Mouse (Mus musculus) fibroblast of lung, adult 2 months (primary cell): ENCODE measurements around the gene Nudt13.
"Not testable (repeated sequence)": the region's sequence is repeated elsewhere in the genome, so short reads cannot be mapped to it uniquely, and the experiment has no call there.

ENCODE experiments used
- DNase-seq: peaks from one replicate; pipeline ENCODE4 v3.0.0-alpha.2; 2011; ENCODE audit warnings: low read depth

Gene Nudt13

DNA sequence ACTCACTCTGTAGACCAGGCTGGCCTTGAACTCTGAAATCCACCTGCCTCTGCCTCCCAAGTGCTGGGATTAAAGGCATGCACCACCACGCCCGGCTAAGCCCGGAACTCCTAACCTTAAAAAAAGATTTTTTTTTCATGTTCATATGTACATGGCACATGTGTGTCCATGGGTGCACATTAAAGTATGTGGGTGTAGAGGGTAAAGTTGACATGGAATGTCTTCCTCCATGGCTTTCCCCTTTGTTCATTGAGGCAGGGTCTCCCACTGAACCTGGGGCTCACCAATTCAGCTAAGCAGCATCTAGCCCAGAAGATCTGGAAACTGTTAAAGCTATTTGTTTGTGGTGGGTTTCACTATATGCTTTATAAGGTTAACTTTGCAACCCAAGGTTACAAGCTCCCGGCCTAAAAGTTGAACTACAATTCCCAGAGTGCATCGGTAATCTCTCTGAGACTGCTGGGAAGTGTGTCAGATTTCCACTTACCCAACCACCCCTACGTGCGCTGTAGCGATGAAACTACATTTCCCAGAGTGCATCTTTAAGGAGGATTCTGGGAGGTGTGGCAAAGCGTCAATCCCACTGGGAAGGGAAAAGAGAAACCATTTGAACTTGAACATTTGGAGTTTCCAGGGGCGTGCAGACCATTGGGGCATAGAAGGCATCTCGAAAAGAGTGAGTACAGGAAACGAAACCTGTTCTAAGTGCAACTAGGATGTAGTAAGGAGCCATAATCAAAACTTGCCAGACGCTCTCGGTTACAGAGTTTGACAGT lies at the start of gene Nudt13:
TSS of gene Nudt13 (plus strand) at position 581 of the 776 bp plus-strand sequence.
- DNase-seq, result peak; percentile 89

DNA sequence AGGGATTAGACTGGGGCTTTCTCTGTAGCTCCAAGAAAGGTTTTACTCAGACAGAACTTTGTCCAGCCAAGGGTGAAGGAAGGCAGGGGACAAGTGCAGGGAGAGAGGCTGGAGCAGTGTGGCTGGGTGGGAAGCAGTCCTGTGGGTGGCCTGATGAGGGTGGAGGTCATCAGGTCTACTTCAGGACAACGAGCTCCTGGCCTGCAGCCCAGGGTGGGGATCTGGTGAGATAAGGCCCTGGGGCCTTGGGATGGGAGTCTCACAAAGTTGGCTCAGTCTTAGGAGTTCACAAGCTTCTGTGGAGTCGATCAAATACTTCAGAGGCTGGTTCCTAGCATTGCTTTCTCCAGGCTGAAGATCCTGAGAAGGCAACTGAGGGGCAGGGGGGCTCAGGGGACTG lies 49.2 kb upstream of the Nudt13 start:
- DNase-seq, result no peak

DNA sequence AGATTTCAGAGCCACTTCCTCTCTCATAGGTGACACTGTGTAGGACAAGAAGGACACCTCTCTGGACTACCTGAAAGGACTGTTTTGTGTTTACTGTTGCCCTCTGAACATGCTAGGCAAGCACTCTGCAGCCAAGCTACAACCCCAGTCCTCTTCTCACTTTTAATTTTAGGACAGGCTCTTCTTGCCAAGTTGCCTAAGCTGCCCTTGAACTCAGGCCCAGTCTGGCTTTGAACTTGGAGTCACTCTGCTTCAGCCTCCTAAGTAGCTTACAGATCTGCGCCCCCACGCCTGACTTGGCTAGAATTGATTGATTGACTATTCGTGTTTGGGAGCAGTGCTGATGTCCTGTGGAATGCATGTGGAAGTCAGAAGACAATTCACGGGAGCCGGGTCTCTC lies 48.6 kb upstream of the Nudt13 start:
- DNase-seq, result no peak

DNA sequence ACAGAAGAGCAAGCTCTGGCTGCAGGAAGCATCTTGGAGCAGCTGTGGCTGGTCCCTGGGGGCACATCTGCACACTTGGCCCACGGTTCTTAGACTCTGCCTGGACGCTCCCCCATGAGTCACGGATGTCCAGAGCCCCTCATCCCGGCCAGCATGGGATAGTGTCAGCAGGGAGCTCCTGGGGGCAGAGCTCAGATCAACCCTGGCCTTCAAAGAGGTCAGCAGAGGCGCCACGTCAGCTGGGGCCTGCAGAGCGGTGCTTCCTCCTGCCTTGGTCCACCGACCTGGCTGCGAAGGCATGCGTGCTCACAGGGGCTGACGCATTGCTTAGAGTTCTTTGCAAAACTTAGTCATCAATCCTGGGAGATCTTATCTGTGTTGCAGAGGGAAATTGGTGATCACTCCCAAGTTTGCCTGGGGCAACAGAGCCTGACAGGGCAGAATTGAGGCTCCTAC lies 47.7 kb upstream of the Nudt13 start:
- DNase-seq, result peak; percentile 11

DNA sequence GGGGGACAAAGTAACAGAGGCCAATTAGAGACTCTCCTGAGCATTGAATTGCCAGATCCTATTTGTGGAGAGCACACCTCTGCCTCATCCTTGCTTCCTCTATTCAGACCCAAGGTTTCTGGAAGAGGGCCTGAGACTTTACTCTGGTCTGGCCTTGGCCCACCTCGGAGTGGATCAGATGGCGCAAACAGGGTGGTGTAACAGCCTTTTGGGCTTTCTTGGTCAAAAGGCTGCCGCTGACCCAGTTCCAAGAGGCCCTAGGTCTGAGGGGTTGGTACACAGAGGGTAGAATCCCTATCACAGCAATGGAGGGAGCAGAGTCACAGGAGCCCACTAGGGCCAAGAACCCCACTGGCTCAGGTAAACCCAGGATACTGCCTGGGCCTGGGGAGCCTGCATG lies 46.5 kb upstream of the Nudt13 start:
- DNase-seq, result no peak

DNA sequence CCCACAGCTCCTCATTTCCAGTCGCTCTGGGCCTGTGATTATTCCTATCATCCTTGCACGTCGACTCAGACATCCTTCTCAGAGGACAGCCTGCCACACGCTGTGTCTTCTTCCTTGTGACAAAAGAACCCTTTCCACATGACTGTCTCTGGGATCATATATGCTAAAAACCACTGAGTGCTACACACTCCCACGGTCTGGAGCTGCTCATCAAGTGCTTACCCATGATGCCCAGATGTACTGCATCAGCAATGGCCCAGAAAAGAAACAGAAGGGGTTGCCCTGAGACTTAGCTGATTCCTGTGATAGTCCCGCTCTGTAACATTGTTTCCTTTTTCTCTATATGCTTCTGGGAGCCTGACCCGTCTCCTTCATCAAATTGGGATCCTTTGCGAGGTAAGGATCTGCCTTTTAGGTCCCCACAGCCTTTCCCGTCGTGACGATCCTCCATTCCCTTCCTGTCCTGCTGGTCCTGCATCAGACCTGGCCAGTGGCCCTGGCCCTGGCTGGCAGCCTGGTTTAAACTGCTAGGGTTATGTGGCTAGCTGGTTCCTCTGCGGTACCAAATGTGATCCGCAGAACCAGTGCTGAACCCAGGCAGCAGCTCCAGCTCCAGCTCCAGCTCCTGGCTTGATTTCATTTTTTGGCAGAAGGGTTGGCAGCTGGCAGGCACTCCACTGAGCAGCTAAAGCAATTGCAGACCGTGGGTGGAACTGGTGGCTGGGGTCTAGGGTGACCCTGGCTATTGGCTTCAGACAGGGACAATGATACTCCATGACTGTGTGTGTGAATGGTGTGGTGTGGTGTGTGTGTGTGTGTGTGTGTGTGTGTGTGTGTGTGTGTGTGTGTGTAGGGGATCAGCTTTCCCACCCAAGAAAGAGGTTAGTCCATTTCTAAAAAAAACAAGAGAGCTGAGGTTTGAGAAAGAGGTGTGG lies 44.0 kb upstream of the Nudt13 start:
- DNase-seq, result peak; percentile 58

DNA sequence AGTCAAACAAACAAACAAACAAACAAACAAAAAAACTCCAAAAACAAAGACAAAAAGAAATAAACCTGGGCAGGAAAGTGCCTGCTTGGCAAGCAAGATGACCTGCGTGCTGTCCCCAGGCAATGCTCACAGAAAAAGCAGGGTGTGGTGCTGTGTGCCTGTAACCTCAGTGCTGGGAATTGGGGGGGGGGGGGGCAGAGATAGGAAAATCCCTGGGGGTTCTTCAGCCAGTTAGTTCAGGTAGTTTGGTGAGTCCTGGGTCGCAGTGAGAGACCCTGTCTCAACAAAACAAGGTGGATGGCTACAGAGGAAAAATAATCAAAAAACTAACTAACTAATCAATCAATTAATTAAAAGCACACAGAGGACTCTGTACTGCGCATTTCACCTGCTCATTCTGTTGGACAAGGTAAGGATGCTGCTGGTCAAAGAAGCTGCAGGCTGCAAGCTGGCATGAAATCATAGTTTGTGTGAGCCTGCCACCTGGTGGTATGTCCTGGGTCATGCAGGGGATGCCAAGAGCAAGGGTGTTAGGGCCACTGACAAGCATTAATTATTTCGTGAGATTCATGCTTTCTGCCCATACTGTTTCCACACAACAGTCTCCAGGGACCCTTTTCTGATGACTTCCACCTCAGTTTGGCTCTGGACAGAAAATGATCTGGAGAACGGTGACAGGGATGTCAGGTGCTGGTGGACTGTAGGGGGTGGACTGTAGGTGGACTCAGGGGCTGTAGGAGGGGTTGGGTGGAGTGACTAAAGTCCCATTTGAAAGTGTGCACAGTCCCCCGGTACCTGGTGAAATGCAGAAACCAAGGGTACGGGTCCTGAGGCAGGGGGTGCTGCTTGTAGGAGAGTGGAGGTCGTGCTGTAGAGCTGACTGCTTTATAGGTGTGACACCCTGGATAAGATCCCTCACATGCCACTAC lies 36.0 kb upstream of the Nudt13 start:
- peak; percentile 30 for DNase-seq

DNA sequence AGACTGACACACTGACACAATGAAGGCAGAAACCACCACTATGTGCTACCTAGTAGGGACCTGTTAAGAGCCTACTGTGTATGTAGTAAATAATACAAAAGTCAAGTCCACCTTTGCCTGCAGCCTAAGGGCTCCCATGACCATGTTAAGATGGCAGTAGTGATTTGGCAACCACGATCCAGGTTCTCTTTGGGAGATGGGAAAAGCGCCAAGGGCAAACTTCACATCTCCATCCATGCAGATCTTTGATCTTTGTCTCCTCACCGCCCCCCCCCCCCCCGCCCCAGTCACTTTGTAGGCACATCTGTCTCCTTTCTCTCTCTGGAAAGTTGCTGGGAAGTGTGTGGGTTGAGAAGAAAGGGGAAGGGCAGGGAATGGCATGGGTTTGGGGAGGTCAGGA lies 32.2 kb upstream of the Nudt13 start:
- DNase-seq, result no peak

DNA sequence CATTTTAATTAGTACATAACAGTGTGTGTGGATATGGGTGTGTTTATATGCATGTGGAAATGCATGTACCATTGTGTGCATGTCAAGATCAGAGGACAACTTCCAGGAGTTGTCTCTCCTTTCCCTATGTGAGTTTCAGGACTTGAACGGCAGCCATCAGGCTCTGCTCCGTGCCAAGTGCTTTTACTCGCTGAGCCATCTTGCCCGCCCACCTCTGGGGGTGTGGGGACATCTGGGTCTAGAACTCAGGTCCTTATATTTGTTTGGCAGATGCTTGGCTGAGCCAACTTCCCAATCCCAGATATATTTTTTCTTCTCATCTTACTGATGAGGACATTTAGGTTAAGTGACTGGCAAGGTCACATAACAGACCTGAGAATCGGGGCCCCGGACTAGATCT lies 26.1 kb upstream of the Nudt13 start:
- no peak for DNase-seq

DNA sequence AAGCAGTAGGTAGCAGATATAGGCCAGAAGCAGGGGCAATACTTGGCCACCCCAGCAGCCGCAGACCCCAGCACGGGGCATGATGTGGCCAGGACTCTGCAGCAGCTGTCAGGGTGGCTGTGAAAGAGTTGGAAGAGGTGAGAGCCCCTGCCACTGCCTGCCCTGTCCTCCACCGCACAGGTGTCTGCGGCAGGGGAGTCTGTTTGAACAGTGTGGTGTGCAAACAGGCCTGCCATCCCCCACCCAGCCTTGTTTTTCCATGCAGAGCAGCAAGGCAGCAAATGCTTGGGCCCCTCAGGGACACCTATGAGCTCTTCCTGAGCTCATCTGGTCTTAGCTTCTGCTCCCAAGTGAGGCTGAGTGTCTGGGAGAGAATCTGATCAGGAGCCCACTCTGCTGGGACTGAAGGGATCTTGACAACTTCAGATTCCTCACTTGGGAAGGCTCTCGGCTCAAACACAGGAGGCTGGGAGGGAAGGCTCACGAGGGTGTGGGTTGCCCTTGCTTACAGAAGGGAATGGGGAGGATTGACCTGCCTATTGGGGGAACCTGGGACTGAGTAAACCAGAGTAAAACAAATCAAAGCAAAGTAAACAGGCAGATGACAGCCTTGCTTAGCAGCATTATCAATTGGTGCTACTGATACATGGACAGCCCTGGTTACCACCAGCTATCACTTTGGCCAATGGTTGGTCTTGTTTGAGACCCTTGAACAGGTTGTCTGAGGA lies 25.3 kb upstream of the Nudt13 start, which contains the start of gene Kcnk16:
TSS of gene Kcnk16 (minus strand) at position 118 of the 728 bp plus-strand sequence.
- no peak for DNase-seq

DNA sequence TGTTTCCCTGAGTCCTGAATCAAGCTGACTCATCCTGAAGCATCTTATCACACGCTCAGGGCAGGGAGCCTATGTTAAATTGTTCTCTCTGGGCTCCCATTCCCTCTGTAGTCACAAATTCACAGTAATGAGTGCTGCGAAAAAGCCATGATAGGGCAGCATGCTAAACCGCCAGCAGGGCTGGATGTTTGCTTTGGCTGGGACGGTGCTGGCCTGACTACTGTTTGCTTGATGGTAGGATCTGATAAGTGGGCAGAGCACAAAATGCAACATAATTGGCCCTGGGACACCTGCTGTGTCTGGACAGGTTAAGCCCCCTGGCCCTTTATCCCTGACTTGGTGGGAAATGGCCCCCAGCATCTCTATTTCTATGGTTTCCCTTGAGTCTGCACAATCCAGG lies 3.1 kb upstream of the Nudt13 start:
- DNase-seq, result no peak

DNA sequence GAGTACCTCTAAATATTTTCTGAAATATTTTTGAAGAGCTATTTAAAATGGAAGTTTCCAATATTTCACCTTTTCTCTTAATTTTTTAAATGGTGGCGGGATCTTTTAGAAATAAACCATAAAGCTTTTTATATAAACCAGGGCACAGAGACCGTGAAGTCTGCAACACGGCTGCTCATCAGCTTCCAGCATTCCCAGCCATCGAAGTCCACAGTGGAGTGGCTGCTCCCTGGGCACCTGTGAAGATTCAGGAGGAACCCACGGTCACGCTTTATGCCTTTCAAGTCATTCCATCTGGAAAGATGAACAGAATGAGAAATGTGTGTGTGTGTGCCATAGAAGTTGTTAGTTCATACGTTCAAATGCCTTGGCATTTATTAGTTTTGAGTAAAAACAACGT lies 450 bp downstream of the Nudt13 start:
- DNase-seq, result no peak

DNA sequence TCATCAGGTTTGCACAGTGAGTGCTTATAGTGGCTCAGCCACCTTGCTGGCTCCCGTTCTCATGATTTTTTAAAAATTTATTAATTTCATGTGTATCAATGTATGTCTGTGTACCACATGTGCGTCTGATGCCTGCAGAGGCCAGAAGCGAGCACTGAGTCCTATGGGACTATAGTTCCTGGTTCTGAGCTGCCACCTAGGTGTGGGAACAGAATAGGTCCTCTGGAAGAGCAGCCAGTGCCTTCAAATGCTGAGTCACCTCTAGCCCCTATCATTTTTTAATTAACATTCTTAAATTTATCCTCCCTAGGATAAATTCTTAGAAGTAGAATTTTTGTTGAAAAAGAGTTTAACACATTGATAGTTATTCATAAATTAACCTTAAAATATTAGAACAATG lies 3.1 kb downstream of the Nudt13 start:
- no peak for DNase-seq

DNA sequence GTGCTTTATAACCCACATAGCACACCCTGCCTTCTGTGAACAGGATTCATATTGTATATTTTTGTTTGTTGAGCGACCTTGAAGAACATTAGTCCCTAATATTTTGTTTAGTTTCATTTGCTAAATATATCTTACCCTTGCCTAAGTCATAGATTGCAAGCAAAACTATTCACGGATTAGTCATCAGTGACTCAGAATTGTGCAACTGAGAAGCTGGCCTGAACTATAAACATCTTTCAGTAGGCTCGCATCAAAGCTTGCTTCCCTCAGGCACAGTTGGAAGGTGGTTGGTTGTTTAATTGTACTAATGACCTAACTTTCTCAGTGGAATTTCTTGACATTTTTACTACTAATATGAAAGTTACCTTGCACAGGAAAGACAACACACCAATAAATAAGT lies 3.6 kb downstream of the Nudt13 start:
- peak; percentile 88 for DNase-seq

DNA sequence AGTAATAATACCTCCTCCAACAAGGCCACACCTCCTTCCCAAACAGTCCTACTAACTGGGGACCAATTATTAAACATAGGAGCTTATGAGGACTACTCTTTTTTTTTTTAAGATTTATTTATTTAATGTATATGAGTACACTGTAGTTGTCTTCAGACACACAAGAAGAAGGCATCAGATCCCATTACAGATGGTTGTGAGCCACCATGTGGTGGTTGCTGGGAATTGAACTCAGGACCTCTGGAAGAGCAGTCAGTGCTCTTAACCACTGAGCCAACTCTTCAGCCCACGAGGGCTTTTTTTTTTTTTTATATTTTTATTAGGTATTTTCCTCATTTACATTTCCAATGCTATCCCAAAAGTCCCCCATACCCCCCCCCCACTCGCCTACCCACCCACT lies 10.6 kb downstream of the Nudt13 start:
- DNase-seq, result not testable (repeated sequence)

DNA sequence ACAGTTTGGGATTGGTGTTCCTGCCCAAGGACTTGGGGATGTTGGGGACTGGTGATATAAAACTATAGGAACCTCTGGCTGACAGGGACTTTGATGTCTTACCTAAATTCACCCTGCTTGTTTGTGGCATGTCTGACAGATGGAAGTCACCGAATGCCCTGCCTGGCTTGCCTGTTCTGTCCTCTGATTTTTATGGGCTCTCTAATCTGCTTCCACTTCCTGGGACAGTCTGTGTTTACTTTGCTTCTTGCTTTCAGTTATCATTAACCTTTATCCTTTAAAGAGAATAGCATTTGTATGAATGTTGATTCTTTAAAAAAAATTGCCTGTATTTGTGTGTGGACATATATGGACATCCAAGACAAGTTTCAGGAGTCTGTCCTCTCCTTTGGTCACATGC lies 20.6 kb downstream of the Nudt13 start:
- DNase-seq, result no peak

DNA sequence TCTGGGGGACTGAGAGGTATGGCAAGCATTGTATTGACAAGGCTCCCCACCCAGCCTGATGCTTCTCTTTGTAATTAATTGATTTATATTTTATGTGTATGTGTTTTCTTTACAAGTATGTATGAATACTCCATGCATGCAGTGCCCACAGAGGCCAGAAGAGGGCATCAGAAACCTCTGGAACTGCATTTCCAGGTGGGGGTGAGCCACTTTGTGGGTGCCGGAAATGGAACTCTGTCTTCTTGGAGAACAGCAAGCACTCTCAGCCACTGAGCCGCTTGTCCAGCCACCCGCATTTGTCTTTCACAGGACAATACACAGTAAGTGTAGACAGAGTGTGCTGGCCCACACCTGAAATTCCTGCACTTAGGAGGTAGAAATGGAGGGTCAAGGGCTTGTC lies 24.9 kb downstream of the Nudt13 start:
- DNase-seq, result no peak

DNA sequence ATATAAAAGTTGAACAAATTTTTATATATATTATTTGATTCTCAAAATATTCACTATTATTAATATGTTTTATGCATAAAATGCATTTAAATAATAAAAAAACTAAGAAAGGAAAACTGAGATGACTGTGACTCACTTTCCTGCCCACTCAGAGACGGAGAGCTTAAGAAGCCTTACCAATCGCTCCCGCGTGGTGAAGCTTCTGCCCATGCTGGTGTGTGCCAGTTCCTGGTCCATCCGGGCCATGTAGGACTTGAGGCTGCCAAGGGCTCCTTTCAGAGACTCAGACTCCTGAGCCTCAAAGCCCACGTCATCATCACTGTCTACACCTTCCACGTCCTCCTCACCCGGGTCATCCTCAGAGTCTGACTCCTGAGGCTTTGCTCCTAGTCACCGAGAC lies 29.7 kb downstream of the Nudt13 start:
- DNase-seq, result no peak

DNA sequence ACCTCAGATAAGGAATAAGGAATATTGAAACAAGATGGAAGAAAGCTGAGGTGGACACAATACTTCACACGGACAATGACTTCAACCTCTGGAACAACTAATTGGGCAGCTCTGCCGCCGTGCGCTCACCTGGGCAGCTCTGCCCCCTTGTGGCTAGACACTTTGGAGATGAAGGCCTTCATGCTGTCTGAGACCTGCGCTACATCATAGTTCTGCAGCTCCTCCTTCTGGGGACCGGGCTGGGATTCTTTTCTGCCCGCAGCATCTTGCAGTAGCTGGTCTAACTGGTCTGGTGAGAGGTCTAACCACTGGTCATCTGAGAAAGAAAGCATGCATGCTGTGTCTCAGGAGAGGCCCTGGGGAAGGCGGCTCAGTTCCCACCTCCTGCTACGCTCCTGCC lies 34.0 kb downstream of the Nudt13 start:
- no peak for DNase-seq

DNA sequence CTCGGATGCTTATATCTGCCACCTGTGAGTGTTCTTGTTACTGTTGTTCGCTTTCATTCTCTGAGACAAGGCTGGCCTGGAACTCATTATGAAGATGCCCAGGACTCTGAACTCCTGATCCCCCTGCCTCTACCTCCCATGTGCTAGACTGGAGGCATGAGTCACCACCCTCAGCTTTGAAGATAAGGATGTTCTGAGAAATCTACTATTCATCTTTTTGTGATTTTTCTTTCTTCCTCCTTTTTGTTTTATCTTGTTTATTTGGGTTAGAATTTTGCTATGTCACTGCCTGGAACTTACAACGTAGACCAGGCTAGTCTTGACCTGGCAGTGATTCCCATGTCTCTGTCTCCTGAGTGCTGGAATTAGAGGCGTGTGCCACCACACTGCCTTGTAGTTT lies 36.8 kb downstream of the Nudt13 start:
- DNase-seq, result no peak

DNA sequence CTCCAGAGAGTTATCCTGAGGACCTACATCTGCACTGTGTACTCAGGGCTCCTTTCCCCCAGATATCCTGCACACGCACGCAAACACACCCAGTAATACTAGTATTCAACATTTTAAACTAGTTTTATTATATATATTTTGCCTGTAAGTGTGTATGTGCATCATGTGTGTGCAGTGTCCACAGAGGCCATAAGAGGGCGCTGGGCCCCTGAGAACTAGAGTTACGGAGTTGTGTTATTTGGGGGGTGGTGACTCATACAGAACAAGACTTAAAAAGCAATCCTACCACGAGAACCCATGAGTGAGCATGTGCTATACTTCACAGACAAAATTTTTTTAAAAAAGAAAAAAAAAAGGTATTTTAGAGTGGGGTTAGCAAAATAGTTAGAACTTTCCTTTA lies 44.9 kb downstream of the Nudt13 start:
- DNase-seq, result no peak
